Mouse (Mus musculus): ENCODE results near the gene Cacna1c. TPM values are rescaled to one million over a fixed set of nuclear protein-coding genes. Genes with fewer than 3 reads are reported as not detected.
A peak's percentile ranks its signal among the peaks of the same experiment; 100 is the strongest.

Gene Cacna1c
- polyA plus RNA-seq, 1 experiment from 2014 or later, result 2.3 TPM

DNA sequence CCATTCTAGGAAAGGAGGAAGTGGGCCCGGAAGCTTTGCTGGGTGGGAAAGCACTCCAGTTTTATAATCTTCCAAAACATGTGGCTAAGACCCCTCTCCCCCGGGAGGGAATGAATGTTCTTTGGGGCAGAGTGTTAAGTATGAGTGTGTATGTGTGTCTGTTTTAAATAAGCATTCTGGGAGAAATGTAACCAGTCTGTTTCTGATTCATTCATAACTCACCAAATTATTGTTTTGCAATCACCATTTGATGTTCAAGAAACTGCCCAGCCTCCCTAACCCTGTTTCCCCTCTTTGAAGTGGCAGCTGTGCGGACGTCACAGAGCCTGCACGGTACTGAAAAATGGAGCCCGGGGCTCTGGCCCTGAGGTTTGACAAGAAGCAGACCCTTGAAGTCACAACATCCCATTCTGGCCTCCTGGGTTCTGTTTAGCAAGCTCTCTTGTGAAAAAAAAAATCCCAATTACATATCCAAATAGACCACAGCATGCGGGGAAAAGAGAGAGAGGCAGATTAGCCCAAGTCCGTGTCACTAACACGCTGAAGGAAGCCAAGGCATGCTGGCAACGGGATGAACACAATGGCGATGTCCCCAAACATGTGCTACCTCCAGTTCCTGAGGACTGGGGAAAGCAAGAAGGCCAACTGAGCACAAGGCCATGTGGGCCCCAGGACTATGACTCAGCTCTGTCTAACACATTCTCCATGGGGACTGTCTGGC lies 211.9 kb downstream of the Cacna1c start:
- WGBS, result 38% methylated on average over 11 of the region's 11 CpGs
- no peaks in the 10 kb centered on the region for H3K9me3 ChIP-seq (ENCODE audit: control insufficient read depth, low read length)
- peak overlapping the region; percentile 63 for H3K27ac ChIP-seq (replicated peaks)
- DNase-seq (ENCODE audit: low spot score) (peak; percentile 30), ATAC-seq (ENCODE audit: low FRiP score, low TSS enrichment) (peak; percentile 84; the same call in 1 of the 2 replicates)
- no peaks in the 10 kb centered on the region; the same call in 1 of the 2 replicates for H3K4me1 ChIP-seq (replicated peaks; ENCODE audit: control insufficient read depth, insufficient read depth)
- H3K9ac ChIP-seq (ENCODE audit: low read length), result no peak overlapping the region
- H3K4me3 ChIP-seq (ENCODE audit: low read depth, low read length), result no peak overlapping the region
- TF ChIP-seq CTCF (IDR thresholded peaks at IDR 0.05; ENCODE audit: low read depth) (no peak), EP300 (optimal IDR thresholded peaks at IDR 0.05) (peak; percentile 65)
- H3K4me2 ChIP-seq (replicated peaks; ENCODE audit: low read depth), result no peak overlapping the region
- no peaks in the 10 kb centered on the region for H3K36me3 ChIP-seq (ENCODE audit: control insufficient read depth, insufficient read depth, low read length)
- H3K27me3 ChIP-seq (ENCODE audit: control insufficient read depth, insufficient read depth, low read length), result no peaks in the 10 kb centered on the region

DNA sequence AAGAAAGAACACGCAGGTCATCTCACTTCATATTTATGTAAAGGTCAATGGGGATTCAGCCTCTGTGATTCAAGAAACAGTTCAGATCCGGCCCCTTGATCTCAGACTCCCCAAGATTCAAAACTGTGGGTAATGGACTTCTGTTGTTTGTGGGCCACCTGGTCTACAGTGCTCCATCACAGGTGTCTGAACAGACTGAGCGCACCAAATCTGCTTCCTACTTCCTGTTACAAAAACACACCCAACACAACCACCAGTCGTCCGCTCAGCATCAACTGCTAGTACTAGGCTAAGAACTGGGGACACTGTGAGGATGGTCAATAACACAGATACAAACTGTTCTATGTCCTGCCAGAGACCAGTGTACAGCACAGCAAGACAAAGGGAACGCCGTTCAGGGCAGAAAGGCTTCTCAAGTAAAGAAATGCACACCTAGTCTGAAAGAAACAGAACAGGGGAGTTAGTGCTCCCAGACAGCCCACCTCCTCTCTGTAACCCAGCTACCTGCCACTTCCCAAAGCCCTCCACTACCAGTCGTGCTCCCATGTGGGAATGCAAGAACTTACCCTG lies 212.7 kb downstream of the Cacna1c start:
- Histone ChIP-seq H3K9ac (ENCODE audit: low read length) (no peak overlapping the region), H3K4me2 (replicated peaks; ENCODE audit: low read depth) (no peak overlapping the region), H3K4me1 (replicated peaks; ENCODE audit: control insufficient read depth, insufficient read depth) (no peaks in the 10 kb centered on the region; the same call in 1 of the 2 replicates), H3K27me3 (ENCODE audit: control insufficient read depth, insufficient read depth, low read length) (no peaks in the 10 kb centered on the region), H3K4me3 (ENCODE audit: low read depth, low read length) (no peak overlapping the region), H3K27ac (replicated peaks) (peak overlapping the region; percentile 63), H3K36me3 (ENCODE audit: control insufficient read depth, insufficient read depth, low read length) (no peaks in the 10 kb centered on the region), H3K9me3 (ENCODE audit: control insufficient read depth, low read length) (no peaks in the 10 kb centered on the region)
- no peak for ATAC-seq (ENCODE audit: low FRiP score, low TSS enrichment)
- no peak for TF ChIP-seq CTCF (IDR thresholded peaks at IDR 0.05; ENCODE audit: low read depth)
- no peak for TF ChIP-seq EP300 (optimal IDR thresholded peaks at IDR 0.05)
- WGBS, result 76% methylated on average over 8 of the region's 8 CpGs
- DNase-seq (ENCODE audit: low spot score), result no peak

DNA sequence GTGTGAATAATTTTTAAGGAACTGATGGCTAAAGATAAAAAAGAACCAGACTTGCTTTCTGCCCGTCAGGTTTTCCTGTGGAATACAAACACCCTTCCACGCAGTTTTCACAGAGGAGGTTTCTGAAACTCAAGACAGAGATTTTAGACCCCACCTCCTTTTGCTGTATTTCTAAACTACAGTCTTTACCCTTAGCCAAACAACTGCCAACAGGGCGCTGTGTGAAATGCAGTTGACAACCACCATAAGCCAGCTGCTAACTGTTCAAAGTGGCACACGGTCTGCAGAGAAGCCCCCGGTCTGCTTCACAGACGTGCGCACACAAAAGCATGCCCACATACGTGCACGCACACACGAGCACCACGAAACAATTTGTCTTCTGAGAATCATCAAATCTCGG lies 216.0 kb downstream of the Cacna1c start:
- Histone ChIP-seq H3K27ac (replicated peaks) (no peak overlapping the region), H3K27me3 (ENCODE audit: control insufficient read depth, insufficient read depth, low read length) (no peaks in the 10 kb centered on the region), H3K4me3 (ENCODE audit: low read depth, low read length) (no peak overlapping the region), H3K9ac (ENCODE audit: low read length) (no peak overlapping the region), H3K36me3 (ENCODE audit: control insufficient read depth, insufficient read depth, low read length) (no peaks in the 10 kb centered on the region), H3K4me1 (replicated peaks; ENCODE audit: control insufficient read depth, insufficient read depth) (no peaks in the 10 kb centered on the region; the same call in 1 of the 2 replicates), H3K4me2 (replicated peaks; ENCODE audit: low read depth) (no peak overlapping the region), H3K9me3 (ENCODE audit: control insufficient read depth, low read length) (no peaks in the 10 kb centered on the region)
- TF ChIP-seq CTCF (IDR thresholded peaks at IDR 0.05; ENCODE audit: low read depth), result no peak
- no peak for TF ChIP-seq EP300 (optimal IDR thresholded peaks at IDR 0.05)
- no peak for ATAC-seq (ENCODE audit: low FRiP score, low TSS enrichment)
- DNase-seq (ENCODE audit: low spot score), result no peak
- WGBS, result 57% methylated on average over 12 of the region's 12 CpGs

GRCm38 (mm10) chr6:118977443-118978271 lies 218.6 kb downstream of the Cacna1c start:
- 38% methylated on average over 10 of the region's 10 CpGs for WGBS
- DNase-seq (ENCODE audit: low spot score), result no peak
- Histone ChIP-seq H3K27me3 (ENCODE audit: control insufficient read depth, insufficient read depth, low read length) (no peaks in the 10 kb centered on the region), H3K9ac (ENCODE audit: low read length) (no peak overlapping the region), H3K4me2 (replicated peaks; ENCODE audit: low read depth) (no peak overlapping the region), H3K9me3 (ENCODE audit: control insufficient read depth, low read length) (no peaks in the 10 kb centered on the region), H3K36me3 (ENCODE audit: control insufficient read depth, insufficient read depth, low read length) (no peaks in the 10 kb centered on the region), H3K4me1 (replicated peaks; ENCODE audit: control insufficient read depth, insufficient read depth) (no peaks in the 10 kb centered on the region), H3K27ac (replicated peaks) (no peak overlapping the region), H3K4me3 (ENCODE audit: low read depth, low read length) (no peak overlapping the region)
- no peak for ATAC-seq (ENCODE audit: low FRiP score, low TSS enrichment)
- TF ChIP-seq EP300 (optimal IDR thresholded peaks at IDR 0.05) (no peak), CTCF (IDR thresholded peaks at IDR 0.05; ENCODE audit: low read depth) (no peak)

DNA sequence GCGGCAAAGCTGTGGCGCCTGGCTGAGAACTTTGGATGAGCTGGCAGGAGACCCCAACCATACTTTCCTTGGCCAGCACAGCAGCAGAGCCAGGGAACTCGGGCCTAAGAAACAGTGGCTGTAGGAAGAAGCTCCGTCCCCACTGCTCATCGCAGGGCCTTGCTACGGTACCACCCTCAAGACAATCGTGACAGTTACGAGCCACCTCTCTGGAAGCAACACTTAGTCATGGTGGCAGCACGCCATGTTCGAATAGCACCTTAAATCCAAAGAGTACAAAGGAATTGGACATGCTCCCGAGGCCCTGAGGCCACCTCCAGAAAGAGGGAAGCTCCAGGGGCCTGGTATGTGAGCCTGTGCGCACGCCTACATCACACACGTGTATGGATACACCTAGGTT lies 219.6 kb downstream of the Cacna1c start:
- Histone ChIP-seq H3K4me2 (replicated peaks; ENCODE audit: low read depth) (no peak overlapping the region), H3K36me3 (ENCODE audit: control insufficient read depth, insufficient read depth, low read length) (no peaks in the 10 kb centered on the region), H3K4me3 (ENCODE audit: low read depth, low read length) (no peak overlapping the region), H3K9ac (ENCODE audit: low read length) (no peak overlapping the region), H3K27ac (replicated peaks) (no peak overlapping the region), H3K27me3 (ENCODE audit: control insufficient read depth, insufficient read depth, low read length) (no peaks in the 10 kb centered on the region), H3K9me3 (ENCODE audit: control insufficient read depth, low read length) (no peaks in the 10 kb centered on the region), H3K4me1 (replicated peaks; ENCODE audit: control insufficient read depth, insufficient read depth) (no peaks in the 10 kb centered on the region)
- WGBS, result 77% methylated on average over 14 of the region's 14 CpGs
- no peak for ATAC-seq (ENCODE audit: low FRiP score, low TSS enrichment)
- DNase-seq (ENCODE audit: low spot score), result no peak
- TF ChIP-seq EP300 (optimal IDR thresholded peaks at IDR 0.05) (no peak), CTCF (IDR thresholded peaks at IDR 0.05; ENCODE audit: low read depth) (no peak)
